Mouse (Mus musculus) c-Kit-positive CD71-positive TER-119-negative erythroid progenitor cells, embryonic 14.5 days (primary cell): ENCODE data around the gene Fgf12.

Experiments
- DNase-seq: peaks from one replicate; pipeline ENCODE4 v3.0.0-alpha.2; 2013; ENCODE audit warnings: low read depth

Gene Fgf12

GRCm38 (mm10) chr16:28752638-28753118 lies at the start of gene Fgf12:
TSS of gene Fgf12 (minus strand) at chr16:28753068.
- DNase-seq = no peak

- DNase-seq = no peak
Observed at GRCm38 (mm10) chr16:28793115-28793514, 40.2 kb upstream of the Fgf12 start.

- no peak for DNase-seq
Observed at GRCm38 (mm10) chr16:28770276-28770675, 17.4 kb upstream of the Fgf12 start.

GRCm38 (mm10) chr16:28761417-28761976 lies 8.6 kb upstream of the Fgf12 start:
- no peak for DNase-seq

- no peak for DNase-seq
Observed at GRCm38 (mm10) chr16:28753124-28753917, 453 bp upstream of the Fgf12 start.

- no peak for DNase-seq
Observed at GRCm38 (mm10) chr16:28734461-28734860, 18.4 kb downstream of the Fgf12 start.

GRCm38 (mm10) chr16:28726792-28727191 lies 26.1 kb downstream of the Fgf12 start:
- no peak for DNase-seq

GRCm38 (mm10) chr16:28706623-28707022 lies 46.2 kb downstream of the Fgf12 start:
- no peak for DNase-seq

- DNase-seq = no peak
Observed at GRCm38 (mm10) chr16:28700346-28700745, 52.5 kb downstream of the Fgf12 start.

GRCm38 (mm10) chr16:28696851-28697250 lies 56.0 kb downstream of the Fgf12 start:
- DNase-seq = no peak

- no peak for DNase-seq
Observed at GRCm38 (mm10) chr16:28694113-28694899, 58.6 kb downstream of the Fgf12 start.

- no peak for DNase-seq
Observed at GRCm38 (mm10) chr16:28688861-28689385, 63.9 kb downstream of the Fgf12 start.

GRCm38 (mm10) chr16:28681625-28682024 lies 71.2 kb downstream of the Fgf12 start:
- DNase-seq = no peak

GRCm38 (mm10) chr16:28668815-28669347 lies 84.0 kb downstream of the Fgf12 start:
- no peak for DNase-seq

GRCm38 (mm10) chr16:28652640-28653039 lies 100.2 kb downstream of the Fgf12 start:
- no peak for DNase-seq

GRCm38 (mm10) chr16:28650589-28650988 lies 102.3 kb downstream of the Fgf12 start:
- no peak for DNase-seq

GRCm38 (mm10) chr16:28645030-28645429 lies 107.8 kb downstream of the Fgf12 start:
- no peak for DNase-seq

- no peak for DNase-seq
Observed at GRCm38 (mm10) chr16:28631721-28632120, 121.1 kb downstream of the Fgf12 start.

GRCm38 (mm10) chr16:28630771-28631484 lies 121.9 kb downstream of the Fgf12 start:
- no peak for DNase-seq

- DNase-seq = no peak
Observed at GRCm38 (mm10) chr16:28626259-28626658, 126.6 kb downstream of the Fgf12 start.

GRCm38 (mm10) chr16:28625689-28626088 lies 127.2 kb downstream of the Fgf12 start:
- no peak for DNase-seq

GRCm38 (mm10) chr16:28614412-28614811 lies 138.5 kb downstream of the Fgf12 start:
- DNase-seq = no peak
